Mouse (Mus musculus) neural tube, embryonic 12.5 days (tissue): ENCODE results near the gene Phkb. TPM values are rescaled to one million over a fixed set of nuclear protein-coding genes. Genes with fewer than 3 reads are reported as not detected.

ENCODE experiments used
- polyA plus RNA-seq: library from polyadenylated mRNA; unstranded; fragments of >200 nt; fragmentation: Nextera tagmentation; extraction: Ambion mirVana; gene quantifications from 2 replicates; pipeline ENCODE4 v1.2.1, GENCODE M21; 2016

The Phkb gene
- polyA plus RNA-seq, 1 experiment from 2014 or later: 39.7 TPM

Other genes starting within 250 kb of the Phkb start
- 35.1 and 37.5 TPM in 2 replicates for gene Neto2, start 140.0 kb upstream of the Phkb start, polyA plus RNA-seq
- gene Itfg1, start within 50 bp of the Phkb start, polyA plus RNA-seq: 119 and 126 TPM in 2 replicates